Comparison of ENCODE assay signal across 19 mouse cellular contexts in genomic region chr6:5969613-5970012, GRCm38 (mm10).
"Had no signal": no experiment of that assay in that cellular context is flagged by ENCODE, and none has a peak within 500 bp of the region (broad histone marks: within the 10 kb centered on the region; RNA-seq: fewer than 3 reads in every experiment).

No protein-coding gene starts in this region.

- DNase-seq: lung, adult 18-20 months; lung, embryonic 14.5 days; lung, postnatal 10 days; lung, postnatal 4 days; midbrain, embryonic 14.5 days; retina, postnatal 1 day; right cerebral cortex, adult 18-20 months; right cerebral cortex, postnatal 25 days; right cerebral cortex, postnatal 4 days; spleen, adult 18-20 months; thymus, adult 18-20 months; thymus, postnatal 14 days; thymus, postnatal 36 days had no signal

- H3K4me2 ChIP-seq: lung, embryonic 14.5 days; midbrain, embryonic 12.5 days; neural tube, embryonic 13.5 days; neural tube, embryonic 15.5 days had no signal

- H3K36me3 ChIP-seq: midbrain, embryonic 10.5 days; midbrain, embryonic 12.5 days; neural tube, embryonic 13.5 days; neural tube, embryonic 15.5 days had no signal

- H3K9me3 ChIP-seq: midbrain, embryonic 10.5 days; midbrain, embryonic 12.5 days; neural tube, embryonic 13.5 days; neural tube, embryonic 15.5 days had no signal

- ATAC-seq: midbrain, embryonic 16.5 days had no signal

- H3K27me3 ChIP-seq: midbrain, embryonic 12.5 days; neural tube, embryonic 13.5 days; neural tube, embryonic 15.5 days had no signal

- H3K27ac ChIP-seq: midbrain, embryonic 10.5 days; midbrain, embryonic 12.5 days; neural tube, embryonic 13.5 days; neural tube, embryonic 15.5 days had no signal

- H3K9ac ChIP-seq: lung, embryonic 14.5 days; midbrain, embryonic 12.5 days; neural tube, embryonic 13.5 days; neural tube, embryonic 15.5 days had no signal

- H3K4me1 ChIP-seq: midbrain, embryonic 10.5 days; midbrain, embryonic 12.5 days; neural tube, embryonic 13.5 days; neural tube, embryonic 15.5 days had no signal

- H3K4me3 ChIP-seq: midbrain, embryonic 10.5 days; midbrain, embryonic 12.5 days; myocyte; neural tube, embryonic 13.5 days; neural tube, embryonic 15.5 days had no signal
